Mouse (Mus musculus) CH12.LX (cell line): Measurements from ENCODE around the gene Tmem97.

ENCODE experiments used
- BHLHE40 ChIP-seq: IDR thresholded peaks from 2 replicates; pipeline ENCODE4 v1.6.1; 2011; ENCODE audit warnings: mild to moderate bottlenecking, low read depth, low read length, improper control_type of control experiment
- CTCF ChIP-seq, 2 experiments: IDR thresholded peaks in 1 of 2; conservative IDR thresholded peaks in 1 of 2; 2 replicates each; pipeline ENCODE4 v1.5.1; 2011 to 2012; ENCODE audit warnings: low read depth in 2 of 2, low read length in 2 of 2, improper control_type of control experiment in 1 of 2, inconsistent platforms in 1 of 2, mild to moderate bottlenecking in 1 of 2, moderate library complexity in 1 of 2
- EP300 ChIP-seq: IDR thresholded peaks from 2 replicates; pipeline ENCODE4 v1.6.1; 2011; ENCODE audit warnings: low read length, improper control_type of control experiment
- NRF1 ChIP-seq: IDR thresholded peaks from 2 replicates; pipeline ENCODE4 v1.6.1; 2014; ENCODE audit warnings: low read depth, mild to moderate bottlenecking, inconsistent platforms, low read length, improper control_type of control experiment, moderate library complexity
- PAX5 ChIP-seq: IDR thresholded peaks from 2 replicates; pipeline ENCODE4 v1.6.1; 2012; ENCODE audit warnings: low read length, inconsistent platforms, mixed read lengths

- TF ChIP-seq NRF1 = no peak
- TF ChIP-seq PAX5 = peak; percentile 95
- no peak for TF ChIP-seq EP300
- TF ChIP-seq CTCF (conservative IDR thresholded peaks at IDR 0.05 in 1 of 2, IDR thresholded peaks at IDR 0.05 in 1 of 2; ENCODE audit: low read depth in 2 of 2, low read length in 2 of 2) = no peak
- no peak for TF ChIP-seq BHLHE40
Observed at GRCm38 (mm10) chr11:78528714-78529113, 21.9 kb downstream of the Tmem97 start.
